ENCODE assay signal across 9 mouse cellular contexts in genomic region chr11:62693299-62694184, GRCm38 (mm10). TPM values are rescaled to one million over a fixed set of nuclear protein-coding genes. Genes with fewer than 3 reads are reported as not detected.
DNase-seq lines count a peak whose midpoint lies in the region; ATAC-seq lines count a peak whose summit lies in the region.
"Had no signal": no experiment of that assay in that cellular context is flagged by ENCODE, and none has a peak within 500 bp of the region (broad histone marks: within the 10 kb centered on the region; RNA-seq: fewer than 3 reads in every experiment).

No protein-coding gene starts in this region.

- no peak overlapping the region for H3K4me3 ChIP-seq in forebrain, embryonic 15.5 days
- H3K4me3 ChIP-seq in kidney, embryonic 14.5 days (ENCODE audit: low read length): no peak overlapping the region
- H3K4me3 ChIP-seq: megakaryocyte, embryonic 14.5 days had no signal

- no peak overlapping the region for H3K9ac ChIP-seq in forebrain, embryonic 15.5 days (replicated peaks)
- no peak overlapping the region for H3K9ac ChIP-seq in kidney, embryonic 14.5 days (ENCODE audit: low read depth, low read length)

- intact Hi-C loops in gastrocnemius, postnatal 14 days (cut with DNase I; ENCODE audit: low total_unique reads): no loop called here

- DNase-seq in gastrocnemius, postnatal 14 days: peak; percentile 19
- no peak for DNase-seq in gastrocnemius, postnatal 10 days
- DNase-seq in CD8-positive naive resting alpha-beta T cell, adult 2 months (ENCODE audit: low read depth in 2 of 2, low spot score in 2 of 2): peak; percentile 3 to 51
- peak; percentile 9 for DNase-seq in cerebellum, adult 11 months
- peak; percentile 69 for DNase-seq in lung, postnatal 10 days
- peak; percentile 85 for DNase-seq in splenic B cell, adult 2 months (ENCODE audit: low read depth, low spot score)

- peak; percentile 87 for ATAC-seq in forebrain, embryonic 15.5 days (replicated peaks)
- ATAC-seq in kidney, embryonic 14.5 days (ENCODE audit: low FRiP score, low TSS enrichment): peak; percentile 90

- no peak overlapping the region for H3K27ac ChIP-seq in forebrain, embryonic 15.5 days (replicated peaks)
- no peak overlapping the region for H3K27ac ChIP-seq in kidney, embryonic 14.5 days (ENCODE audit: low read depth, low read length)

- H3K4me2 ChIP-seq in forebrain, embryonic 15.5 days (replicated peaks): no peak overlapping the region
- no peak overlapping the region for H3K4me2 ChIP-seq in kidney, embryonic 14.5 days (replicated peaks; ENCODE audit: low read depth, low read length)

- 23% methylated on average over 11 of the region's 11 CpGs for WGBS in forebrain, embryonic 15.5 days
- WGBS in kidney, embryonic 14.5 days: 23% methylated on average over 9 of the region's 11 CpGs

- no peaks in the 10 kb centered on the region for H3K9me3 ChIP-seq in forebrain, embryonic 15.5 days
- H3K9me3 ChIP-seq in kidney, embryonic 14.5 days (ENCODE audit: control insufficient read depth, low read length): no peaks in the 10 kb centered on the region

- H3K27me3 ChIP-seq in forebrain, embryonic 15.5 days: no peaks in the 10 kb centered on the region
- no peaks in the 10 kb centered on the region for H3K27me3 ChIP-seq in kidney, embryonic 14.5 days (ENCODE audit: control insufficient read depth, insufficient read depth, low read length)
- H3K27me3 ChIP-seq in splenic B cell, adult 2 months (ENCODE audit: control insufficient read depth, insufficient read depth, low read length, poor library complexity, severe bottlenecking): no peaks in the 10 kb centered on the region

- no peaks in the 10 kb centered on the region for H3K4me1 ChIP-seq in forebrain, embryonic 15.5 days
- H3K4me1 ChIP-seq in kidney, embryonic 14.5 days (ENCODE audit: control insufficient read depth, insufficient read depth, low read length): no peaks in the 10 kb centered on the region

- H3K36me3 ChIP-seq in forebrain, embryonic 15.5 days: no peaks in the 10 kb centered on the region
- no peaks in the 10 kb centered on the region for H3K36me3 ChIP-seq in kidney, embryonic 14.5 days (ENCODE audit: control insufficient read depth, insufficient read depth, low read length)
- H3K36me3 ChIP-seq in splenic B cell, adult 2 months (ENCODE audit: control insufficient read depth, insufficient read depth, low read length, poor library complexity, severe bottlenecking): no peaks in the 10 kb centered on the region

RNA-seq across cellular contexts. Expression of gene Zfp287, which starts 38.2 kb away (rescaled TPM):
- total RNA-seq in gastrocnemius, postnatal 14 days (2021): 1 to 10 TPM; 1.7 TPM
- total RNA-seq in gastrocnemius, postnatal 10 days (2021): 1 to 10 TPM; 2.3 to 3.4 TPM
- 25.5 and 26.0 TPM in 2 replicates for polyA plus RNA-seq in forebrain, embryonic 15.5 days (2015; fragmentation: Nextera tagmentation; extraction: Ambion mirVana)
- polyA plus RNA-seq in kidney, embryonic 14.5 days (2014; fragmentation: Nextera tagmentation; extraction: Ambion mirVana): 5.9 and 10.1 TPM in 2 replicates

RNA-seq across cellular contexts. Expression of gene Mmgt2, which starts 45.1 kb away (rescaled TPM):
- 1 to 10 TPM; 5.5 to 7.8 TPM for total RNA-seq in gastrocnemius, postnatal 14 days (2021)
- total RNA-seq in gastrocnemius, postnatal 10 days (2021): 10 to 100 TPM; 12.6 to 12.8 TPM
- polyA plus RNA-seq in forebrain, embryonic 15.5 days (2015; fragmentation: Nextera tagmentation; extraction: Ambion mirVana): 26.2 and 30.7 TPM in 2 replicates
- polyA plus RNA-seq in kidney, embryonic 14.5 days (2014; fragmentation: Nextera tagmentation; extraction: Ambion mirVana): 63.4 and 63.8 TPM in 2 replicates

RNA-seq across cellular contexts. Expression of gene Lrrc75a, which starts 45.2 kb away (rescaled TPM):
- total RNA-seq in gastrocnemius, postnatal 14 days (2021): 1 to 10 TPM; 7.2 to 8.8 TPM
- 10 to 100 TPM; 14.5 to 19.1 TPM for total RNA-seq in gastrocnemius, postnatal 10 days (2021)
- polyA plus RNA-seq in forebrain, embryonic 15.5 days (2015; fragmentation: Nextera tagmentation; extraction: Ambion mirVana): 11.1 and 11.3 TPM in 2 replicates
- polyA plus RNA-seq in kidney, embryonic 14.5 days (2014; fragmentation: Nextera tagmentation; extraction: Ambion mirVana): 16.4 and 18.7 TPM in 2 replicates

RNA-seq across cellular contexts. Expression of gene Gm10428, which starts 59.4 kb away (rescaled TPM):
- not detected for total RNA-seq in gastrocnemius, postnatal 14 days (2021)
- not detected for total RNA-seq in gastrocnemius, postnatal 10 days (2021)
- not detected in 2 replicates for polyA plus RNA-seq in forebrain, embryonic 15.5 days (2015; fragmentation: Nextera tagmentation; extraction: Ambion mirVana)
- not detected in 2 replicates for polyA plus RNA-seq in kidney, embryonic 14.5 days (2014; fragmentation: Nextera tagmentation; extraction: Ambion mirVana)
